In the genomic region with DNA sequence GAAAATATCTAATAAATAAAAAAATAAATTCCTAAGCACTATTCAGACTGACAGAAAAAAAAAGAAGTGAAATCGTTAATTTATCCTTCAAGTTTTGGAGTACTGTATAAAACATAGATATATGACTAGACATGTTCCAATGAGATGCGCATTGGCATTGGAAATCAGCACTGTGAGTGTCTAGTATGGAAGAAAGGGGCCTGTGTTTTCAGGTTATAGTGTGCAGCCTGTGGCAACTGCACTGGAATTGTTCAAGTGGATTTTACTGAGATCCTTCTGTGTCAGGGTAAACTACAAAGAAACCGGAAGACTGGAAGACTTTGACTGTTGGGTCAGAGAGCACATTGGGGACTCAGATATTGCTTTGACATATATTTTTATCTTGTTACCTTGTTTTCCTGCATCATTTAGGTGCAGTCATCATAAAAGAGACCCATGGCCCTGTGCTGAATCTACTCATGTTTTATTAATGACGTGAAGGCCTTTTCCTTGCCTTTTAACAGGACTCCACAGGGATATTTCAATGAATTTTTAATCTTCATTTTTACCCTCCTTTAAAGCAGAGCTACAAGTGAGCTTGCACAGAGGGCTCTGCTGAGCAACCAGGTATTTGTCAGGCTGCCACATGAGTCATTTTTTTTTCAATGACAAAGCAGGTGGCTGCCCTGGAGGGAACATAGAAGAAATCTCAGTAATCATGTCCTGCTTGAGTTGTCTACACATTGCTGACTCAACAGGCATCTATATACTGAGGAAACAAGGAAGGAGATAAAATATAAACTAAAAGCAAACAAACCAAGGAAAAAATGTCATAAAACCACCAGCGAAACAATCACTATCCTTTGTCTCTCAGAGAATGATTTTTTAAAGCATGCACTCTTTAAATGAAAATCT, we compare ENCODE assay signal across 16 mouse cellular contexts.
A peak's percentile ranks its signal among the peaks of the same experiment; 100 is the strongest.
DNase-seq lines count a peak whose midpoint lies in the region; ATAC-seq lines count a peak whose summit lies in the region.
"Had no signal": no experiment of that assay in that cellular context is flagged by ENCODE, and none has a peak within 500 bp of the region (broad histone marks: within the 10 kb centered on the region; RNA-seq: fewer than 3 reads in every experiment).

No protein-coding gene starts in this region.

- no peaks in the 10 kb centered on the region for H3K4me1 ChIP-seq in embryonic facial prominence, embryonic 14.5 days (ENCODE audit: control insufficient read depth, insufficient read depth, low read length)
- H3K4me1 ChIP-seq in embryonic facial prominence, embryonic 10.5 days: no peaks in the 10 kb centered on the region
- H3K4me1 ChIP-seq in intestine, embryonic 14.5 days (replicated peaks; ENCODE audit: control insufficient read depth, insufficient read depth, low read length): no peaks in the 10 kb centered on the region
- H3K4me1 ChIP-seq in midbrain, embryonic 16.5 days (ENCODE audit: control insufficient read depth, insufficient read depth, low read length): peaks cover 5% of the 10 kb centered on the region; the same call in 1 of the 2 replicates
- H3K4me1 ChIP-seq: limb, embryonic 10.5 days; lung, embryonic 15.5 days had no signal

- H3K4me2 ChIP-seq in embryonic facial prominence, embryonic 14.5 days (ENCODE audit: low read depth, low read length): no peak overlapping the region
- H3K4me2 ChIP-seq in intestine, embryonic 14.5 days (ENCODE audit: low read length): no peak overlapping the region
- no peak overlapping the region for H3K4me2 ChIP-seq in midbrain, embryonic 16.5 days (ENCODE audit: low read length)
- H3K4me2 ChIP-seq: liver, embryonic 11.5 days; lung, embryonic 15.5 days; neural tube, embryonic 13.5 days had no signal

- DNase-seq in embryonic facial prominence, embryonic 14.5 days (ENCODE audit: low spot score): peak; percentile 4
- DNase-seq in embryonic facial prominence, embryonic 10.5 days (ENCODE audit: low spot score): no peak
- DNase-seq in brain, adult 2 months (ENCODE audit: low read depth, low spot score): peak; percentile 14
- DNase-seq in intestine, embryonic 14.5 days (ENCODE audit: low spot score): no peak
- DNase-seq in embryo, embryonic 11 days: no peak
- DNase-seq in frontal cortex, adult 2 months (ENCODE audit: extremely low spot score in 1 of 2, low spot score in 1 of 2): no peak
- DNase-seq in Muller cell, postnatal 12 days (ENCODE audit: inconsistent ontology term): no peak
- DNase-seq: adrenal gland, adult 8-10 months; cerebellum, adult 9-10 months; gastrocnemius, postnatal 10 days had no signal

- no peak overlapping the region for H3K4me3 ChIP-seq in embryonic facial prominence, embryonic 14.5 days (ENCODE audit: low read depth, low read length)
- no peak overlapping the region for H3K4me3 ChIP-seq in embryonic facial prominence, embryonic 10.5 days
- H3K4me3 ChIP-seq in intestine, embryonic 14.5 days (ENCODE audit: low read depth, low read length): no peak overlapping the region
- no peak overlapping the region for H3K4me3 ChIP-seq in midbrain, embryonic 16.5 days (ENCODE audit: low read depth, low read length)
- H3K4me3 ChIP-seq: limb, embryonic 10.5 days; lung, embryonic 15.5 days; neural tube, embryonic 13.5 days had no signal

- no peaks in the 10 kb centered on the region for H3K27me3 ChIP-seq in embryonic facial prominence, embryonic 14.5 days (replicated peaks; ENCODE audit: control insufficient read depth, insufficient read depth, low read length)
- no peaks in the 10 kb centered on the region for H3K27me3 ChIP-seq in embryonic facial prominence, embryonic 10.5 days (replicated peaks; ENCODE audit: low read depth, poor library complexity, severe bottlenecking)
- H3K27me3 ChIP-seq in intestine, embryonic 14.5 days (replicated peaks; ENCODE audit: control insufficient read depth, insufficient read depth, low read length): no peaks in the 10 kb centered on the region
- no peaks in the 10 kb centered on the region for H3K27me3 ChIP-seq in midbrain, embryonic 16.5 days (ENCODE audit: control insufficient read depth, insufficient read depth, low read depth, low read length)
- H3K27me3 ChIP-seq: lung, embryonic 15.5 days; neural tube, embryonic 13.5 days had no signal

- no peaks in the 10 kb centered on the region for H3K9me3 ChIP-seq in embryonic facial prominence, embryonic 14.5 days (ENCODE audit: control insufficient read depth, low read length)
- no peaks in the 10 kb centered on the region for H3K9me3 ChIP-seq in embryonic facial prominence, embryonic 10.5 days
- H3K9me3 ChIP-seq in intestine, embryonic 14.5 days (ENCODE audit: control insufficient read depth, low read length): no peaks in the 10 kb centered on the region
- no peaks in the 10 kb centered on the region for H3K9me3 ChIP-seq in midbrain, embryonic 16.5 days (replicated peaks; ENCODE audit: control insufficient read depth, low read length, poor library complexity, severe bottlenecking)
- H3K9me3 ChIP-seq: limb, embryonic 10.5 days; lung, embryonic 15.5 days; neural tube, embryonic 13.5 days had no signal

- H3K9ac ChIP-seq in embryonic facial prominence, embryonic 14.5 days (ENCODE audit: low read depth, low read length): no peak overlapping the region
- H3K9ac ChIP-seq in intestine, embryonic 14.5 days (ENCODE audit: low read length): no peak overlapping the region
- H3K9ac ChIP-seq in midbrain, embryonic 16.5 days (ENCODE audit: low read depth, low read length): no peak overlapping the region
- H3K9ac ChIP-seq: lung, embryonic 15.5 days; neural tube, embryonic 13.5 days had no signal

- WGBS in embryonic facial prominence, embryonic 14.5 days: 84% methylated on average over 5 of the region's 5 CpGs
- WGBS in embryonic facial prominence, embryonic 10.5 days: 89% methylated on average over 5 of the region's 5 CpGs
- WGBS in intestine, embryonic 14.5 days: 80% methylated on average over 5 of the region's 5 CpGs
- WGBS in midbrain, embryonic 16.5 days: 72% methylated on average over 5 of the region's 5 CpGs

- H3K27ac ChIP-seq in embryonic facial prominence, embryonic 14.5 days (replicated peaks; ENCODE audit: low read depth, low read length): no peak overlapping the region
- H3K27ac ChIP-seq in embryonic facial prominence, embryonic 10.5 days (replicated peaks): no peak overlapping the region
- no peak overlapping the region for H3K27ac ChIP-seq in intestine, embryonic 14.5 days (ENCODE audit: low read depth)
- no peak overlapping the region for H3K27ac ChIP-seq in midbrain, embryonic 16.5 days (ENCODE audit: low read length)
- H3K27ac ChIP-seq: limb, embryonic 10.5 days; lung, embryonic 15.5 days; macrophage; neural tube, embryonic 13.5 days had no signal

- no peaks in the 10 kb centered on the region for H3K36me3 ChIP-seq in embryonic facial prominence, embryonic 14.5 days (ENCODE audit: control insufficient read depth, insufficient read depth, low read length)
- H3K36me3 ChIP-seq in embryonic facial prominence, embryonic 10.5 days (replicated peaks): no peaks in the 10 kb centered on the region
- H3K36me3 ChIP-seq in intestine, embryonic 14.5 days (ENCODE audit: control insufficient read depth, insufficient read depth, low read length): no peaks in the 10 kb centered on the region
- H3K36me3 ChIP-seq in midbrain, embryonic 16.5 days (ENCODE audit: control insufficient read depth, insufficient read depth, low read length): no peaks in the 10 kb centered on the region
- H3K36me3 ChIP-seq: limb, embryonic 10.5 days; lung, embryonic 15.5 days; neural tube, embryonic 13.5 days had no signal

- ATAC-seq in embryonic facial prominence, embryonic 14.5 days (ENCODE audit: low read depth): 0 out of 2 replicates have a peak, but pooled peaks have one; percentile 15
- ATAC-seq in intestine, embryonic 14.5 days (replicated peaks; ENCODE audit: low FRiP score, low TSS enrichment, low read depth): peak; percentile 50; the same call in 1 of the 2 replicates
- peak; percentile 80 for ATAC-seq in midbrain, embryonic 16.5 days

Comparison
In these comparisons a context has a peak if more than half of its experiments do, and no peak if none do; other contexts are left out.
1. DNase-seq: peak in embryonic facial prominence, embryonic 14.5 days (single experiment) and brain, adult 2 months (single experiment); none in embryonic facial prominence, embryonic 10.5 days (single experiment), intestine, embryonic 14.5 days (single experiment), embryo, embryonic 11 days (single experiment), frontal cortex, adult 2 months (0 of 2) and Muller cell, postnatal 12 days (single experiment).
2. ATAC-seq: peak in every context shown above with its lines; median percentile 80 in midbrain, embryonic 16.5 days; 50 in intestine, embryonic 14.5 days; 15 in embryonic facial prominence, embryonic 14.5 days.